Mouse (Mus musculus) hindbrain, embryonic 12.5 days (tissue): ENCODE measurements around the gene Tada2a. TPM values are rescaled to one million over a fixed set of nuclear protein-coding genes. Genes with fewer than 3 reads are reported as not detected.

Experiments
- ATAC-seq: fragments of 200-750 bp; cut with Nextera tagmentation; 2 replicates; pipeline ENCODE4 v1.8.0; 2017; ENCODE audit warnings: moderate TSS enrichment; ENCODE audit not compliant: low FRiP score
- H3K27ac ChIP-seq: fragments of 300-500 bp; sonication (generic); 2 replicates; pipeline ENCODE4 v1.5.1; 2016; ENCODE audit warnings: mild to moderate bottlenecking
- H3K27me3 ChIP-seq: fragments of 300-500 bp; sonication (generic); 2 replicates; pipeline ENCODE4 v1.6.1; 2016; ENCODE audit warnings: mild to moderate bottlenecking
- H3K36me3 ChIP-seq: fragments of 300-500 bp; sonication (generic); 2 replicates; pipeline ENCODE4 v1.6.1; 2016; ENCODE audit warnings: mild to moderate bottlenecking
- H3K4me1 ChIP-seq: fragments of 300-500 bp; sonication (generic); 2 replicates; pipeline ENCODE4 v1.6.1; 2016
- H3K4me2 ChIP-seq: fragments of 300-500 bp; sonication (generic); replicated peaks from 2 replicates; pipeline ENCODE4 v1.6.1; 2016; ENCODE audit warnings: mild to moderate bottlenecking
- H3K4me3 ChIP-seq: fragments of 300-500 bp; sonication (generic); 2 replicates; pipeline ENCODE4 v1.5.1; 2016; ENCODE audit warnings: mild to moderate bottlenecking
- H3K9ac ChIP-seq: fragments of 300-500 bp; sonication (generic); 2 replicates; pipeline ENCODE4 v1.6.1; 2016; ENCODE audit warnings: mild to moderate bottlenecking, moderate library complexity
- H3K9me3 ChIP-seq: fragments of 300-500 bp; sonication (generic); replicated peaks from 2 replicates; pipeline ENCODE4 v1.6.1; 2016; ENCODE audit warnings: mild to moderate bottlenecking
- WGBS: fragments of 180-500 bp; shearing (Covaris S2); methylation state at CpG from one replicate; pipeline ENCODE4 v1.1.7; 2016; 5-methylcytosine and 5-hydroxymethylcytosine counted together
- polyA plus RNA-seq: library from polyadenylated mRNA; unstranded; fragments of >200 nt; fragmentation: Nextera tagmentation; extraction: Ambion mirVana; gene quantifications from 2 replicates; pipeline ENCODE4 v1.2.1, GENCODE M21; 2016

Tada2a gene
- polyA plus RNA-seq, 1 experiment from 2014 or later: 33.3 TPM

DNA sequence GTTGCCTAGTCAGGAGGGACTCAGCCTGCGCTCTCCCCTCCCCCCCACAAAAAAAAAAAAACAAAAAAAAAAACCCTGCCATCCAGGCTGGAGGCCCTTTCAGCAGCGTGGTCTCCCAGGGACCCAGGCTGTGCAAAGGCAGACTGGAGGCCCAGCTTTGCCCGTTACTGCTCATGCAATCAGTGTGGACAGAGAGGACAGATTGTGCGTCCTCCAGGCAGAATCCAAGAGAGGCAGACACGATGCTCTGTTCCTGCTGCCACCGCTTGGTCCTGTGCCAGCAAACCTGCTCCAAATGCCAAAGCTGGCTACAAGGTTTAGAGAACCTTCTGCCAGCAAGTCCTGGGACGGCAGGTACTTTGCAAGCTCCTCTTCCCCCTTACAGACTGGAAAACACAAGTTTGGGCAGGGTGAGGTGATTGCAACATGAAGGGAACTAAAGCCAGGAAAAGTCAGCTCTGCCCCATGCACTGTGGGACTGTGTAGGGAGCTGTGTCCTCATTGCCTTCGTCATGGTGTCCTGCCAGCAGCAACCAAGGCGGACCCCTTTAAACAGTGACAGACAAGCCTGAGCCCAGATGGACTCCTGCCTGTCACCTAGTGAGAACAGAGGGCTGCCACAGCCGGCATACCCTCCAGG lies 75.8 kb downstream of the Tada2a start:
- no peaks in the 10 kb centered on the region for H3K36me3 ChIP-seq
- 54% methylated on average over 10 of the region's 10 CpGs for WGBS
- H3K27me3 ChIP-seq: no peaks in the 10 kb centered on the region
- 0 out of 2 replicates have a peak, but pooled peaks cover 6% of the 10 kb centered on the region for H3K9me3 ChIP-seq
- peaks cover 12% of the 10 kb centered on the region for H3K4me1 ChIP-seq
- no peak overlapping the region for H3K4me2 ChIP-seq
- peak; percentile 74; the same call in 1 of the 2 replicates for ATAC-seq
- H3K27ac ChIP-seq: peak overlapping the region; percentile 50
- no peak overlapping the region for H3K9ac ChIP-seq
- no peak overlapping the region for H3K4me3 ChIP-seq

DNA sequence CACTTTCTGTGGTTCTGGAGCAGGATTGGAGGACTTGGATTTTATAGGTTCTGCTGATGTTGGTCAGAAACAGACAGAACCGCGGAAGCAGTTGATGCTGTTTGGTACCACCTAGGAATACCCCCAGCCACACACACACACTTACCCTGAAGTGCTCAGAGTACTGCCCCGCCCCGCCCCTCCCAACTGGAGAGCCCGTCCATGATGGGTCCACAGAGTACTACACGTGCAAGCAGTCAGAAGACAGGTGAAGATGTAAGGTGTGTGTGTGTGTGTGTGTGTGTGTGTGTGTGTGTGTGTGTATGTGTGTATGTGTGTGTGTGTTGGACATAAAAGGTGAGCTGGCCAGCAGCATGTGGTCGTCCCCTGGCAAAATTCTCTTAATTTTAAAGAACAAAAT lies 76.3 kb downstream of the Tada2a start:
- 87% methylated on average over 7 of the region's 7 CpGs for WGBS
- 0 out of 2 replicates have a peak, but pooled peaks cover 6% of the 10 kb centered on the region for H3K9me3 ChIP-seq
- no peak overlapping the region for H3K9ac ChIP-seq
- H3K4me1 ChIP-seq: peaks cover 17% of the 10 kb centered on the region
- H3K36me3 ChIP-seq: no peaks in the 10 kb centered on the region
- no peak for ATAC-seq
- no peaks in the 10 kb centered on the region for H3K27me3 ChIP-seq
- no peak overlapping the region for H3K4me2 ChIP-seq
- no peak overlapping the region for H3K27ac ChIP-seq
- H3K4me3 ChIP-seq: no peak overlapping the region

DNA sequence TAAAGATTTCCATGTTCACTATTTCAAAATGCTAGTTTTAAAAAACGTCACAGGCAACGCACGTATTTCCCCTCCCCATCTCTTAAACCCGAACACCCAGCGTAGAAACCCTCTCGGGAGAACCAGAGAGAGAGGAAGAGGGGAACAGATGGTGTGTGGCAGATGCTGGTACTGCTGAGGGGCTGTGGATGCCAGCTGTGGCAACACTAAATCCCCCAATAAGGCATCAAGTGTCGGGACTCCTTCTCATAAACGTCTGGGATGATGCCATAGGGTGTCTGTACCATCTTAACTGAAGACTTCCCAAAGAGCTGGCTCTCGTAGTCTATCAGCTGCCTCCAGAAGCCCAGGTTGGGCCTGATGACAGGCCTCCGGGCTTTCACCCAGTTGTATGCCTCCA lies 81.0 kb downstream of the Tada2a start:
- H3K36me3 ChIP-seq: no peaks in the 10 kb centered on the region
- H3K4me3 ChIP-seq: no peak overlapping the region
- H3K4me2 ChIP-seq: no peak overlapping the region
- H3K4me1 ChIP-seq: peaks cover 28% of the 10 kb centered on the region
- no peaks in the 10 kb centered on the region for H3K9me3 ChIP-seq
- H3K27ac ChIP-seq: no peak overlapping the region
- no peak for ATAC-seq
- no peak overlapping the region for H3K9ac ChIP-seq
- 0 out of 2 replicates have a peak, but pooled peaks cover 7% of the 10 kb centered on the region for H3K27me3 ChIP-seq
- 69% methylated on average over 10 of the region's 10 CpGs for WGBS

DNA sequence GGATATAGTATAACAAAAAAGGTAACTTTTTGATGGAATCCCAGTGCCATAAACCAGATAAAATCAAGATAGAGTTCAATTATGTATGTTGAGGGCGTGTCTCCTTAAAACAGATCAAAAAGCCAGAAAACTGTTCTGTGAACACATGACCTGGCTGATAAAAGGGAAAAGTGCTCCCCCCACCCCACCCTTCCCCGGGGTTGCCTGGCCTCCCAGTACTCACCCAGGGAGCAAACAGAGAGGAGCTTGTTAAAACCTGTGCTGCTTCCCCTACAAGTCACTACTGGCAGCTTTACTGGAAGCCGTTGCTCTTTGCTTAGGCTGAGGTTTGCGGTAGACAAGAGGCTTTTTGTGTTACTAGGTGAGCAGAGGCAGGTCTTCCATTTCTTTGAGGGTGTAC lies 82.1 kb downstream of the Tada2a start:
- Histone ChIP-seq H3K4me1 (peaks cover 37% of the 10 kb centered on the region), H3K36me3 (no peaks in the 10 kb centered on the region), H3K4me2 (no peak overlapping the region), H3K9ac (no peak overlapping the region), H3K9me3 (no peaks in the 10 kb centered on the region), H3K4me3 (no peak overlapping the region), H3K27me3 (0 out of 2 replicates have a peak, but pooled peaks cover 7% of the 10 kb centered on the region), H3K27ac (no peak overlapping the region)
- 64% methylated on average over 4 of the region's 4 CpGs for WGBS
- no peak for ATAC-seq

DNA sequence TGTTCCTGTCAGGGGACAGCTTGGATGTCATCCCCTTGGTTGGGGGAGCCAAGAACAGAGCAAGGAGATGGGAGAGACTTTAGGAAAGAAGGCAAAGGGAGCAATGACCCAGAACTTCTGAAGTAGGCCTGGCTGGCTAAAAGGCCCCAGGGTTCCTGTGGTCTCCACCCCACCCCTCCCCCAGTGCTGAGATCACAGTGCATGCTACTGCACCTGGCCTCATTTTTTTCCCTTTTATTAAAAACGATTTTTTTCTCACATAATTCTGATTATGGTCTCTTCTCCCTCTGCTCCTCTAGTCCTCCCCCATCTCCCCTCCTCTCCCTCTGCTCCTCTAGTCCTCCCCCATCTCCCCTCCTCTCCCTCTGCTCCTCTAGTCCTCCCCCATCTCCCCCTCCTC lies 84.4 kb downstream of the Tada2a start:
- Histone ChIP-seq H3K4me2 (no peak overlapping the region), H3K9ac (no peak overlapping the region), H3K27ac (no peak overlapping the region), H3K36me3 (peaks cover 11% of the 10 kb centered on the region), H3K9me3 (no peaks in the 10 kb centered on the region), H3K4me1 (peaks cover 41% of the 10 kb centered on the region), H3K27me3 (0 out of 2 replicates have a peak, but pooled peaks cover 7% of the 10 kb centered on the region), H3K4me3 (no peak overlapping the region)
- no peak for ATAC-seq
- whole genome bisulfite sequencing: 38% methylated on average over 1 of the region's 1 CpGs

DNA sequence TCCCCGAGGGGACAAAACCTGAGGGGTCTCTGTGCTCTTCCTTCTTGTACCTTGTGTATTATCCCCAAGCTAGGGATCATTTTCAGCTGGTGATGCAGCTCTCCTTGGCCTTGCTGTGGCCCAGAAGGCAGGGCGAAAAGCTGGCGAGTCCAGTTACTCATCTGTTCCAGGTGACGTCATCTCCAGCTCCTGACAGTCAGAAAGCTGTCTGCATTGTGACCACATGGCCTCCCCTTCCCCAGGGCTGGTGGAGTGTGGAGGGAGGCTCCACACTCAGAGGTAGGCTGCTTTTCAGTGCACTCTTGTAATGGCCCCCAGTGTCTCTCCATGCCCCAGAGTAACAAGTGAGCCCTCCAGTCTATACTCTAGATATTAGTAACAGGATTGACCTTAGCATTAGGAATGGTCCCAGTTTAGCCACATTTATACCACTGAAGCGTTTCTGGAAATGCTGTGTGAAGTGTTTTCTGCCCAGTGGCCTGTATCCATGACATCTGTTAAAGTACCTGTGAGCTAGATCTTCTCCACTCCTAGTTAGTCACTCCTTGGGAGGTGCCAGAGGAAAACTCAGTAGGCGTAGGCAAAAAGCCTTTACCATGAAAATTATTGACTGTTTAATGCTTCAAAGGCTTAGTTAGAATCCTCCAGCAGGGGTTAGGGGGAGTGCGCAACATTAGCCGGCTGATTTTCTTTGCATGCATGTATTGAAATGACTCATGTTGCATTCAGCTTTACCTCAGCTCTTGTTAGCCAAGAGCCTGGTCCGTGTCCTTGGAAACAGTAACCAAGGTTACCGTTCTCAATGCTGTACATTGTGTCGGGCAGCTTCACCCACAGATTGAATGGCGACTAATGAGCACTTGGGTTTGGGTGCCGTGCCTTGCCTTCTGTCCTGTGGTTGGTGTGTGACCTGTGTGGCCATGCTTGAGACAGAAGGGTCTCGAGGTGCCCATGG lies 86.3 kb downstream of the Tada2a start:
- ATAC-seq: peak; percentile 91
- peak overlapping the region; percentile 89 for H3K27ac ChIP-seq
- H3K9ac ChIP-seq: no peak overlapping the region
- H3K4me2 ChIP-seq: peak overlapping the region; percentile 19; the same call in 1 of the 2 replicates
- no peak overlapping the region for H3K4me3 ChIP-seq
- H3K27me3 ChIP-seq: 0 out of 2 replicates have a peak, but pooled peaks cover 7% of the 10 kb centered on the region
- no peaks in the 10 kb centered on the region for H3K9me3 ChIP-seq
- 28% methylated on average over 14 of the region's 14 CpGs for WGBS
- peaks cover 35% of the 10 kb centered on the region for H3K4me1 ChIP-seq
- H3K36me3 ChIP-seq: peaks cover 21% of the 10 kb centered on the region

DNA sequence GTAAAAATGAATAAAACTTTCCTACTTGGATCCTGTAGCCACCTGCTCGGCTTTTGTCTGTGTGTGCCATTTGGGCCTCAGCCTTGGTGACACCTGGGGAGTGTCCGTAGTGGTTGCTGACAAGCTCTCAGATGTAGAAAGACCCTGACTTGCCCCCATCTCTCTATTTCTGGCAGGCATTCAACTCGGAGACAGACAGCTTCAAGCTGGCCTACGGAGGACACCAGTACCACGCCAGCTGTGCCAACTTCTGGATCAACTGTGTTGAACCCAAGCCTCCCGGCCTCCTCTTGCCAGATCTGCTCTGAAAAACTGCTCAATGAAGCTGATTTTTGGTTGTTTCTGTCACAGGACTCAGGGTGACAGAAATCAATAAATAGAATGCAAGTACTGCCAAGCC lies 88.8 kb downstream of the Tada2a start:
- no peak overlapping the region for H3K4me3 ChIP-seq
- H3K9ac ChIP-seq: no peak overlapping the region
- H3K27me3 ChIP-seq: no peaks in the 10 kb centered on the region
- no peaks in the 10 kb centered on the region for H3K9me3 ChIP-seq
- H3K27ac ChIP-seq: no peak overlapping the region
- peaks cover 30% of the 10 kb centered on the region for H3K4me1 ChIP-seq
- H3K4me2 ChIP-seq: no peak overlapping the region
- 78% methylated on average over 6 of the region's 6 CpGs for WGBS
- H3K36me3 ChIP-seq: peaks cover 31% of the 10 kb centered on the region
- ATAC-seq: no peak

DNA sequence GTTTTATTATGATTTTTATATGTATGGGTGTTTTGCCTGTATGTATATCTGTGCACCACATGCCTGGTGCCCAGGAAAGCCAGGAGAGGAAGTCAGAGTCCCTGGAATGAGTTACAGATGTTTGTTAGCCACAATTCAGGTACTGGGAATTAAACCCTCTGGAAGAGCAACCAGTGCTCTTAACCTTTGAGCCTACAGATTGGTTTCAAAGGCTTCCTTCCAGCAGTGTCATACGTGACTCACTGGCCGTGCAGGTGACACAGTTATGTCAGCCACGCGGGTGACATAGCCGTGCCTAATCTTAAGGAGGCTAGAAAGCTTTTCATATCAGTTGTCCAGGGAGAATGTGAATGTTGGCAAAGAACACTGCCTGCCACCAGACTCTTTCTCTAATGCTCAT lies 95.7 kb downstream of the Tada2a start:
- Histone ChIP-seq H3K4me1 (no peaks in the 10 kb centered on the region), H3K4me3 (no peak overlapping the region), H3K27me3 (no peaks in the 10 kb centered on the region), H3K36me3 (peaks cover 60% of the 10 kb centered on the region), H3K9ac (no peak overlapping the region), H3K27ac (no peak overlapping the region), H3K4me2 (no peak overlapping the region), H3K9me3 (no peaks in the 10 kb centered on the region)
- WGBS: 79% methylated on average over 5 of the region's 5 CpGs
- no peak for ATAC-seq

DNA sequence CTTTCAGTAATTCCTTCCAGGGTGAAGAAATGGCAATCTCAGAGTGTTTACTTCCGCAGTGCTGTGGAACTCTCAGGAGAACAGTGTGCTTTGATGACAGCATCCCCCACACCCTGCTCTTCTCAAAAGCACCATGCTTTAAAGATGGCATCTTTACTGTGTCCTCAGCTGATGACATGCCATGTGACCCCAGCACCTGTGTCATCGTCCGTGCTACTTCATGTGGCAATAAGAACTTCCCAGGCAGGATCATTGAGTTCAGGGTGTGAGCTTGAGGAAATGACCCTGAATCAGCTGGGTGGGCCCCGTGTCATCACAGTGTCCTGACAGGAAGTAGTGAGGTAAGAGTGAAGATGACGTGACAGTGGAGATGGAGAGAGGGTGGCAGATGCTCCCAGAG lies 96.8 kb downstream of the Tada2a start:
- Histone ChIP-seq H3K27ac (no peak overlapping the region), H3K9ac (no peak overlapping the region), H3K27me3 (no peaks in the 10 kb centered on the region), H3K4me1 (no peaks in the 10 kb centered on the region), H3K4me2 (no peak overlapping the region), H3K4me3 (no peak overlapping the region), H3K36me3 (peaks cover 65% of the 10 kb centered on the region), H3K9me3 (no peaks in the 10 kb centered on the region)
- no peak for ATAC-seq
- 81% methylated on average over 5 of the region's 5 CpGs for WGBS

DNA sequence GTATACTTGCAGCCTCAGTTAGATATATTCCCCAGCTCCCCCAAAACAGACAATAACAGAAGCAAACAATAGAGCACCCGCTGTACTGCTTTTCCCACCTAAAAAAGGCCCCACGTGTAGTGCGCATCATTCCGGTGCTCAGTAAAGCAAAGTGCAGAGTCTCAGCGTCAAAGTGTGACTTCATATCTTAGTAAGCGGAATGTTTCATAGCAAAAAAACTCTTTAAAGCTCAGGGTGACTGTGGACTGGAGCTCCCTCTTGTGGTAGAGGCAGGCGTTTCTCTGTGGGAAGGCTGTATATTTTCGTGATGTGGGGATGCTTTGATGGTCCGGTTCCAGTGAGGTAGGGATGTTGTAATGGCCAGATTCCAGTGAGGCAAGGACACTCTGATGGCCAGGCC lies 97.4 kb downstream of the Tada2a start:
- peaks cover 70% of the 10 kb centered on the region for H3K36me3 ChIP-seq
- H3K4me3 ChIP-seq: no peak overlapping the region
- H3K27me3 ChIP-seq: no peaks in the 10 kb centered on the region
- H3K9me3 ChIP-seq: no peaks in the 10 kb centered on the region
- no peak overlapping the region for H3K4me2 ChIP-seq
- 55% methylated on average over 9 of the region's 9 CpGs for WGBS
- no peak overlapping the region for H3K27ac ChIP-seq
- H3K9ac ChIP-seq: no peak overlapping the region
- ATAC-seq: no peak
- no peaks in the 10 kb centered on the region for H3K4me1 ChIP-seq
